Mouse (Mus musculus) kidney, adult 18-20 months (tissue): Measurements from ENCODE around the gene Slc9a4.
A peak's percentile ranks its signal among the peaks of the same experiment; 100 is the strongest.
"Not testable (repeated sequence)": the region's sequence is repeated elsewhere in the genome, so short reads cannot be mapped to it uniquely, and the experiment has no call there.

Experiments used
- DNase-seq: peaks from one replicate; pipeline ENCODE4 v3.0.0; 2021

Gene Slc9a4

DNA sequence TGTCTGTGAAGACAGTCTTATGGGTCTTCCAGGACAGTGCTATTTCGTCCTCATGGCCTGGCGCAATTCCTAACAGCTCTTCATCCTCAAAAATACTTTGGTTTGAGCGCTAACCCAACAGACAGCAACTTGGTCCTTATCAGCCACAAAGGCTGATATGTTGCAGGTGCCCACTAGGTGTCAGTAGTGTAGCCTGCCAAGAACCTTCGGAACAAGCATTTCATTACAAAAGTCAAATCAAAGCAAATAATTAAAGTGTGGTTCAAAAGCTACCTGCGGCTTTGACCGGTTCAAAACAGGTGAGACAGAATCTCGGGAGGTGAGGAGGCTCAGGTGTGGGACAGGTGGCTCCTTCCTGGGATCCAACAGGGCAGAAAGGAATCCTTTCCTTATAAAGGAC lies at the start of gene Slc9a4:
Gene Slc9a4 (plus strand): TSS at position 298 of the 400 bp plus-strand sequence.
- peak; percentile 58 for DNase-seq

DNA sequence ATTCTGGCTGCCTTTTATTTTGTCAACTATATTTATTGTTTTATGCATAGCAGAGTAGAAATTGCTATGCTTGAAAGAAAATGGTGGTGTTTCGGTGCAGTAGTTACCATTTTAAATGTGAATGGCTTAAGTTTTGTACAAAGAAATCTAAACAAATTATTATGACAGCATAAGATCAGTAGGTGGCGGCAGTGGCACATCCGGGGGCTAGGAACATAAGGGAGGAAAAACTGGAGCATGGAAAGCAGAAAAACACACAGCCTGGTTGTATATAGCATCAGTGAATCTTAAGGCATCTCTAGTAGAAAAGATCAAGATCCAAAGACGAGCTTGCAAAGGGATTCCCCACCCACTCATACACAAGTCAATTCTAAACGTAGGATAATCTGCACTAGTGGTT lies 42.3 kb upstream of the Slc9a4 start:
- no peak for DNase-seq

DNA sequence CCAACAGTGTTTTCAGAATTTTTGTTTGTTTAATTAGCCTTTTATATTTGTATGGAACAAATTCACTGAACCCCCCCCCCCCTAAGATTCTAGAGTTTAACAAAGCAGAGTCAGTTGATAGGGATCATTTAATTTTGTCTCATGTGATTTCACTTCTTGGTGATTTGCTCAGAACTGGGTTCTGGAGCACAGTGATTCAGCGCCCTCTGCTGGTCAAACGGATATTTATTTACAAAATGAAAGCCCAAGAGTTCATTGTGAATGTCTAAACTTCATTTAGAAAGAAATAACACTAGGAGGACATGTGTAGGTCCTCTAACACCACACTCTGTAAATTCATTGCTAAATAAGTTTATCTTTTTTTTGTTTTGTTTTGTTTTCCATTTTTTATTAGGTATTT lies 35.2 kb upstream of the Slc9a4 start:
- peak; percentile 17 for DNase-seq

- no peak for DNase-seq
Observed at GRCm38 (mm10) chr1:40546645-40547044, 33.2 kb upstream of the Slc9a4 start.

- DNase-seq: no peak
Observed at GRCm38 (mm10) chr1:40547064-40547572, 32.8 kb upstream of the Slc9a4 start.

DNA sequence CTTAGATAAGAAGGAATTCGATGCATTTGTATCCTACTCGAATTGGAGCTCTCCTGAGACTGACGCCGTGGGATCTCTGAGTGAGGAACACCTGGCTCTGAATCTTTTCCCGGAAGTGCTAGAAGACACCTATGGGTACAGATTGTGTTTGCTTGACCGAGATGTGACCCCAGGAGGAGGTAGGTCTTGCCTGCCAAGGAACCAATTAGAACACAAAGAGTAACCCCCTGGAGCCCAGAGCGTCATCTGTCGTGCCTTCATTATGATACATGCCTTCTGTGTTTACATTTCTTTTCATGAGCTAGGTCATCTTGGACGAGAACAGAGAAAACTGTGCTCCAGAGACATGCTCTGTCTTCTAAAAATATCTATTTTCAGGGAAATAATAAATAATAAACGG lies 32.1 kb upstream of the Slc9a4 start:
- DNase-seq: no peak

DNA sequence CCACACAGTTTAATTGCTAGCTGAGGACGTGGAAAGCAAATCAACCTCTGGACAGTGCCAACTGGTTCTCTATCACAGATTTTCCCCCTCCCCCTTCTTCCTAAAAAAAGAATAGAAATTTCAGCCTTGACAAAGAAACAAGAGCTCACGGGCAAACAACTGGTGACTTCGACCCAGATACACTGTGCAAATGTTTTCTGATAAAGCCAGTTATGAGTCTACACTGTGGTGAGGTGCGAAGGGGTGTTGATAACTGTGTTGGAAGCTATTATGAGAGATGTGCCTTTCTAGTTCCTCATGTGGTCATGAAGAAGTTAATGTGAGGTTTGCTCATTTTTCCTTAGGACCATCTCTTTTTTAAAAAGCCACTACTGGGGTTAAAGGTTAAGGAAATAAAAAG lies 10.5 kb upstream of the Slc9a4 start:
- no peak for DNase-seq

DNA sequence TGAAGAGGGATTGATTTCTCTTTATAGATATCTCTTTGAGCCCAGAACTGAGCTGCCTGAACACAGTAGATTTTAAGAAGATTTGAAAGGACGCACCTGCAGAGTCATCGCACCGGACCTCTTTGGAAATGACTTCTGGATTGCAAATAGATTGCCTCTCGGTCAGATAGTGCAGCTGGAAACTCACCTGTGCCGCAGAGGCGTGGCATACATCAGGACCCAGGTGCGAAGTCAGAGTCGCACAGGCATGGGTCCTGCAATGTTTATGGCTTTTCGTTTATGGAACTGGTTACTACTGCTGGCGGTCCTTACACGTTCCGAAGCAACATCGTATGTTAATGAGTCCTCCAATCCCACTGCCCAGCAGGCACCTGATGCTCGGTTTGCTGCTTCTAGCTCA lies 388 bp downstream of the Slc9a4 start:
- DNase-seq: no peak

GRCm38 (mm10) chr1:40586776-40587175 lies 6.9 kb downstream of the Slc9a4 start:
- DNase-seq: no peak

GRCm38 (mm10) chr1:40590931-40591330 lies 11.1 kb downstream of the Slc9a4 start:
- DNase-seq: no peak

- no peak for DNase-seq
Observed at GRCm38 (mm10) chr1:40597822-40598221, 17.9 kb downstream of the Slc9a4 start.

DNA sequence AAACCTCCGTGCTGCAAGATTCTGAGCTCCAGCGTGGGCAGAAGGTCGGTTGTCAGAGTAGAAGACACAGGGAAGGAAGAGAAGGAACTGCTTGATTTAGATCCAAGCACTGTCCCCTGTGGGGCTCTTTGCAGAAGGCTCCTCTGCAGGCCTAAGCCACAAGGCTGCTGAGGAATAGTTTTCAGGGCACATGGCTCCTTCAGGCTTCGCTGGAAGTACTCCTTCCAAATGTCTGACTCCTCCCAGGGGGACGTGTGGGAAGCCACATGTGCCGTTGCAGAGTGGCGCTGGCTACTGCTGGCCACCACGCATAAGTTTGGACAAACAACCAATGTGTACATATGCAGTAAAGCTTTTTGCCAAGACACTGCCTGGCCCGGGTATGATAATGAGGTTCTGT lies 19.8 kb downstream of the Slc9a4 start:
- DNase-seq: not testable (repeated sequence)

DNA sequence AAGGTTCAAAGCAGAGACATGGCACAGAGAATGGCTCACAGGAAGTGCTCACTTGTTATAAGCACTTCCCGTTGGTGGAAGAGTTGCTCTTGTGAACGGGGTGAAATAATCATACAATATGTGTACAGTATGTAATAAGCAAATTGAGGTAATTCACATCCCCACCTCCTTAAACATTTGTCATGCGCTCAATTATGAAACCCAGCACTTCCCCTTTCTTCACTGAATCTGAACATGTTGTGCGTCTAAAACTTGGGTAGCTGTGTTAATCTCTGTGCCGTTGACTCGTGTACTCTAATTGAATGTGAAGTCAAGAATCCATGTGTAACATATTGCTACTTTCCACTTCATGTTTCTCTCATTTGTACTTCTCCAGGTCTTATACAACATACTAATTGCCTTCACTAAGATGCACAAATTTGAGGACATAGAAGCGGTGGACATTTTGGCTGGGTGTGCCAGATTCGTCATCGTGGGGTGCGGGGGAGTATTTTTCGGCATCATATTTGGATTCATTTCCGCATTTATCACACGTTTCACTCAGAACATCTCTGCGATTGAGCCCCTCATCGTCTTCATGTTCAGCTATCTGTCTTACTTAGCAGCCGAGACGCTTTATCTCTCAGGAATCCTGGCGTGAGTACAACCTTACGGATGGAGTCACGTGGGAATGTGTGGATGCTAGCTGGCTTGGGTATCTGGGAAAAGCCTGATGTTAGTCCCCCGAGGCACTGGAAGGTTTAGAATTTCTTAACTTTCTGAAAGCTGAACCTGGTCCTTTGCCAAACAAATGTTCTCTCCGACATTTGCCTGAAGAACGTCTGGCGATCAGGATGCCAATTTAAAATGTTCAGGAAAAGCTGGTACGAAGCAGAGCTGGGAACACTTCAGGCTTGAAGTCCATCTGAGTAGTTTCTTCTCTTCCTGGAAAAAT lies 20.8 kb downstream of the Slc9a4 start:
- DNase-seq: no peak

- DNase-seq: no peak
Observed at GRCm38 (mm10) chr1:40601461-40601860, 21.6 kb downstream of the Slc9a4 start.

DNA sequence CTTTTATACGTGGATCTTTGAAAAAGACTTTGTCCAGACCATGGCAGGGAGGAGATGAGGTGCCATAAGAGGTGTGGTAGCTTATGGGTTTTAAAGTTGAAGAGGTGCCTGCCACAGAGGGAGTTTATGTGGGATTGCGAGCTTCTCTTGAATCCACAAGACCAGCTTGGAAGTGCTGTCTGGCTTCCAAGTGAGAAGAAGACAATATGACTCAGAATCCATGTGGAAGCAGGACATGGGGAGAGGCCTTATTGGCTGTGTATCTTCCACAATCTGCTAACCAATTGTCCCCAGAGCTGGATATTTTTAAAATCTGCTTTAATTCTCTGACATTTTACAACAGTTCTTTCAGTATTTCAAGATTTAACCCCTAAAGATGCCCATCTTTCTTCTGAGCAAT lies 33.3 kb downstream of the Slc9a4 start:
- DNase-seq: no peak

- peak; percentile 27 for DNase-seq
Observed at GRCm38 (mm10) chr1:40619093-40619492, 39.2 kb downstream of the Slc9a4 start.

DNA sequence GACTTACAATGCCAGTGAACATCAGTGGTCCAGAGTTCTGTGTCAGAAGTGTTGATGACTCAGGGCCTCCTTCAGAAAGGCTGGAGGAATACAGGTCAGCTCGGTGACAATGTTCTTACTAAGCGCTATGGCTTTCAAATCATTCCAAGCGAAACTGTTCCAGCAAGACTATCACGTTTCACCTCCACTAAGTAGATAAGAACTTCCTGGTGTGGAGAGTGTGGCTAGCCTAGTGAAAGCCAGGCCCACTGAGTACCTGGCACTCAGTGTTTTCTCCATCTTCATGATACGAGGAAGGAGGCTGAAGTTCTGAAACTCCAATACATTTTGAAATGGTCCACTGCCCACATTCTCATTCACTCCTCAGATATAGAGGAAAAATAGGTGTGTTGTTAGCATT lies 40.0 kb downstream of the Slc9a4 start:
- DNase-seq: no peak

DNA sequence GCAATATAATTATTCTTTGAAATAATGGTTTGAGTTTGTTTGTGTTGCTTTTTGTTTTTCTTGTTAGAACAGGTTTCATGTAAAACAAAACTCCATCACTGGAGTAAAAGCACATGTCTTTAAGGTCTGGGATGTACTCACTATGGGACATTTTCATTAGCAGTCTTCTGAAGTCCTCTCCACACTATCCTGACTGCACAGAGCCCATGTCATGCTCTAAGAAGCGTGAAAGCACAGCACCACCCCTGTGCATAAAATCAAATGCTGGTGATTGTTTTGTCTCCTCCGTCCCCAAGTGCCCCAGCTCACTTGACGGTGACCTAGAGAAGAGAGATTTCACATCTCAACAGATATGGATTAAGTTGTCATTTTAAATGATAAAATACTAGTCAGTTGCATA lies 45.1 kb downstream of the Slc9a4 start:
- no peak for DNase-seq

DNA sequence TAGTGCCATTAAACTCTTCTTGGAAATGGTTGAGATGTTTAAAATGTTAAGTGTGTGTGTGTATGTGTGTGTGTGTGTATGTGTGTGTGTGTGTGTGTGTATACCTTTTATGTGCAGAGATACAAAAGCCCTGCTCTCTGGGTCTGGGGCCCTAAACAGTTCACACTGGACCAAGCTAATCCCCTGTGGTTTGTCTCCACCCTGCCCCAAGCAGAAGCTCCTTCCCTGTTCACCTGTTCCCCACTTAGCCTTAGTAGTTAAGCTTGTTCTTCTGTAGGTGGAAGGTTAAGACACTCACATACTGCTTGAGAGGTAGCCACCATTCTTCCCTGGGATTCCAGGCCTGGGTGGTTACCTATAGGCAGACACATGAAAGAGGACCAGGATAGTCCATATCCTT lies 47.1 kb downstream of the Slc9a4 start:
- DNase-seq: no peak

DNA sequence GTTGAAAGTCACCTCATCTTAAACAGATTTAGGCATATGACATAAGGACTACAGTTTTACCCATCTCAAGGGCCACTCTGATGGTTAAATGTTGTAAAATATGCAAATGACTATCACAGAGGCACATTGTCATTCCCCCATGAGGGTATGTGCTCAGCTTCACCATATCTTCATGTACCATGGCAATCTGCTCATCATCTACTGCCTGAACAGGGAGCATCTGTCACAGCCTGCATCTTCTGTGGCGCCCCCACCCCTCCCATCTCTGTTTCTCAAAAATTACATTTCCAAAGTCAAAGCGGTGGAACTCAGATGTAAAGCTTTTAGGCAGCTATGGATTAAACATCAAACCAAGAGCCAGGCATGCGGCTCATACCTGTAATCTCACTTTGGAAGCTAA lies 48.6 kb downstream of the Slc9a4 start:
- no peak for DNase-seq

- no peak for DNase-seq
Observed at GRCm38 (mm10) chr1:40632407-40633062, 52.7 kb downstream of the Slc9a4 start.

- no peak for DNase-seq
Observed at GRCm38 (mm10) chr1:40634608-40635007, 54.7 kb downstream of the Slc9a4 start.

- DNase-seq: no peak
Observed at GRCm38 (mm10) chr1:40648234-40648633, 68.4 kb downstream of the Slc9a4 start.
